Mouse (Mus musculus): ENCODE measurements around the gene Csrp3.

Csrp3 gene

GRCm38 (mm10) chr7:48847820-48848650 lies at the start of gene Csrp3:
Csrp3 (minus strand) TSS chr7:48848033.
- DNase-seq = no peak

GRCm38 (mm10) chr7:48896051-48896450 lies 48.2 kb upstream of the Csrp3 start:
- DNase-seq = no peak

DNA sequence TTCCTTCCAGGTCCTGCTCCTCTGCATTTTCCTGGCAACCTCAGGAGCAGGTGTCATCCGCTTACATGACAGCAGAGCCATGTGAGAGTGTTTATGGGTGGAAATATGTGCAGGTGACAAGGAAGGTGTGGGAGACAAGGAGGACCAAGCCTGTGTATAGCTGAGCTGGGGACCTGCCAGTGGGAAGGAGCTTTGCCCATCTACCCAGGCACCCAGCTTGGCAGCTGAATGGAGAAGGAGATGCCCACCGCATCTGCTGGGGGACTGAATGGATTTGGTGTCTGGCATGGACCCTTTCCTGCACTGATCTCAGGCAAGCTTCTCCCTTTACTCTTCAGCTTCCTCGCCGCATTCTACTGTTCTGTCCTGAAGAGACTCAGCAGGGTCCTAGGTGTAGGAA lies 47.6 kb upstream of the Csrp3 start:
- DNase-seq = no peak

GRCm38 (mm10) chr7:48894763-48895162 lies 46.9 kb upstream of the Csrp3 start:
- DNase-seq = no peak

DNA sequence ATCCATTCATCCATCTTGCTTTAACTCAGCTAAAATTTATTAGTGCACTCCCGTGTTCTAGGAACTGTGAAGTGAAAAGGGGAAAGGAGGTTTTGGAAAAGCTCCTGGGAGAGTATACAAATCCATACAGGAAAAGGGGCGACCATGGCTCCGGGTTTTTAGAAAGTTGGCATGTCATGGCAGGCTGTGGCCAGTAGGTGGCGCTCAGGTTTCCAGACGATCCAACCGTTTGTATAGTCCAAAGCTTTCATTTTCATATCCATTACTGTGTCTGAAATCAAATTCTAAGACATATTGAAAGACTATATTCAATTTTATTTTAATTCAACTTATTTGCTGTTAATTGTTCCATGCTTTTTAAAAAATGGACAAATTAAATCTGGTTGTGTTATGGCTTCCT lies 46.3 kb upstream of the Csrp3 start:
- peak; percentile 34 to 81 for DNase-seq

GRCm38 (mm10) chr7:48893093-48893492 lies 45.3 kb upstream of the Csrp3 start:
- no peak for DNase-seq

DNA sequence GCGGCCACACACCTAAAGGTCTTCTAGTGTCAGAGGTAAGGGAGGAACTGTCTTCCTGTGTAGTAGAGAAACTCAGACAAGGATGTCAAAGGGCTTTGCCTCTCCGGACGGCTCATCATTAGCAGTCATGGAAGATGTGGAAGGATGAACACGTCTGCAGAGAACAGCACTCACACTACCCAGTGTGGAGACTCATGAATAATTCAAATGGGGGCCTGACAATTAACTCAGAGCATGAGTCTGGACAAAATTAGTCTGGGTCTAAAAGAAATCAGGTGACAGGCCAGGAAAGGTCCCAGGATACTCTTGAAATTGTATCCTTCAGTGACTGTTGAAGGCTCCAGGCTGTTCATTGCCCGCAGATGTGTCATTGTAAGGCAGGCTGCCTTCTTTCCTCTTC lies 43.2 kb upstream of the Csrp3 start:
- no peak for DNase-seq

DNA sequence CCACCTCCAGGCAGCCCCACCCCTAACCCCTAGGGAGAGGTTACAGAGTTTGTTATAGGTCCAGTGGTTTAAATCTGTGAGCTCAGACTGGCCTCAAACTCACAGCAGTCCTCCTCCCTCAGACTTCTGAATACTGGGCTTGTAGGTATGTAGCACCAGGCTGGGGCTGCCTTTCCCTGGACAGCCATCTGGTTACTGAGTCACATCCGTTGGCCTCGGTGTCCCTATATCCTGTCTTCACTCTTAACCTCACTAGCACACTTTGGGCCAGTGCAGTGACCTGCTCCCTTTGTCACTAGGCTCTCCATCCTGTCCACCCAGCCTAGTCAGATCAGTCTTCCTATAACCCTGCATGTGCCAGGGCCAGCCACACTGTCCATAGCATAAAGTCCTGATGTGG lies 40.9 kb upstream of the Csrp3 start:
- DNase-seq = no peak

- DNase-seq = no peak
These were observed 40.1 kb upstream of the Csrp3 start for GRCm38 (mm10) chr7:48887973-48888372.

- DNase-seq = no peak
These were observed 36.4 kb upstream of the Csrp3 start for GRCm38 (mm10) chr7:48884266-48884611.

GRCm38 (mm10) chr7:48883525-48884265 lies 35.9 kb upstream of the Csrp3 start:
- no peak for DNase-seq

- peak in 1 of 2 experiments; percentile 11 for DNase-seq
These were observed 34.3 kb upstream of the Csrp3 start for GRCm38 (mm10) chr7:48881971-48882609.

DNA sequence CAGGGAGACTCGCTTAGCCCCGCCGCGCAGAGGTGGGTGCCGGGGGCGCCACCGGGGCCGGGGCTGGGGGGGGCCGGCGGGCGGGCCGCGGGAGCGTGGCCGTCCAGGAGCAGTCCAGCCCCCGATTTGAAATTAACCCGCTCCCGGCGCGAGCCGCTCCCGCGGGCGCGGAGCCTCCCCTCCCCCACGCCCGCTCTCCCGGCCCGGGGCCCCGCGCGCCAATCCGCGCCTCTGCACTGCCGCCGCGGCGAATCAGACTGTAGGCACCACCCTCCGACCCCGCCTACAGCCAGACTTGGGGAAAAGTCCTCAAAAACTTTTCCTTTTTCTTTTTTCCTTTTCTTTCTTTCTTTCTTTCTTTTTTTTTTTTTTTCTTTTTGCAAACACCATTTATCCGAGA lies 33.7 kb upstream of the Csrp3 start, which contains the start of gene E2f8:
E2f8 (minus strand) TSS at position 111 of the 400 bp plus-strand sequence.
- DNase-seq = peak; percentile 75 to 88

DNA sequence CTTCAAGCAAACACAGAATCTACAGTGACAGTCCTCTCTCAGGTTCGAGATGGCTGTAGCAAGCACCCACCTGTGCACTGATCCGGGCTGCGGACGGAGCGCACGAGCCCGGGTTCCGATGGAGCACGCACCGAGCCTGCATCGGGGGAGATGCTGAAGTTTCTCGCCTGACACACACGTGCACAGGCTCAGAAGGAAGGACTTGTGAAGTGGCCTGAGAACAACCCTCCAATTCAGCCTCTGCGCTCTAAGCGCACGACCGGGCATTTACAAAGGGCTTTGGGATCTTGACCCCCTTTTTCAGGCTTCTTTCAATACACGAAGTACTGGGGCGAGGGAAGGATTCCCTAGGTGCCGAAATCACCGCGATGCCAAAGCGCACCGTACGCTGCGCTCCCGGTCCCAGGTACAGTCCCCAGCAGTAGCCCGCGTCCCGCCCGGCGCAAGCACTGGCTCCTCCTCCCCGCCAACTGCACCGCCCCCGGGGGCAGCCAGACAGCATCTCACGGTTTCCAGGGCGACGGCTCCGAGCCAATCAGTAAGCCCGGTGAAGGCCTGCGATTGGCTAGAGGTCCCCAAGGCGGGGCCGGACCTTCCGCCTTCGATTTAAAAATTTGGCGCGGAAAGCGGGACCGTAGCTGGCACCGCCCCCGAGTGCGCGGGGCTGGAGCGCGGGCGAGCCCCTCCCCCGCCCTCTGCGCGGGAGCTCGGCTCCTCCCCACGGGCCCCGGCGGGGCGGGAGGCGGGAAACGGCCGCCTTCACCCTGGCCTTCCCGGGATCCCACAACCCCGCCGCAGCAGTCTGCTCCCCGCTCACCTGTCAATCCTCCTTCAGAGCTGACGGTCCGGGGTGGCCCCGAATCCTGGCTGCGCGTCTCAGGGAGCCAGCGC lies 33.0 kb upstream of the Csrp3 start:
- peak; percentile 98 to 99 for DNase-seq

DNA sequence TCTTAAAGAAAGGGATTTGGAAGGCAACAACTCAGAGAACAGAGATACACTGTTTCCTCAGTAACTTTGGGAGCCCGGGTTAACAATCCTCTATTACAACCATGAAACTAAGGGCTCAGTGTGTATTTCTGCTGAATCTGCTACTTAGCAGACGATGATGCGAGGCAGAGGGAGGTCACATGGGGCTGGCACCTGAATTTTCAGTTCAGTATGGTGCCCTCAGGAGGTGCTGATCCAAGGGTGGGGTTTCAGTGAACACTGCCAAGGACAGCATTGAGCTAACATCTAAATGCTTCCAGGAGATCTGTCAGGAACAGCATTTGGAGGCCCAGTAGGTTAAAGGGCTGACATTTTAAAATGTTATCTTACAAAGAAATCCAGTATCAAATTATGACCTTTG lies 31.7 kb upstream of the Csrp3 start:
- DNase-seq = no peak

DNA sequence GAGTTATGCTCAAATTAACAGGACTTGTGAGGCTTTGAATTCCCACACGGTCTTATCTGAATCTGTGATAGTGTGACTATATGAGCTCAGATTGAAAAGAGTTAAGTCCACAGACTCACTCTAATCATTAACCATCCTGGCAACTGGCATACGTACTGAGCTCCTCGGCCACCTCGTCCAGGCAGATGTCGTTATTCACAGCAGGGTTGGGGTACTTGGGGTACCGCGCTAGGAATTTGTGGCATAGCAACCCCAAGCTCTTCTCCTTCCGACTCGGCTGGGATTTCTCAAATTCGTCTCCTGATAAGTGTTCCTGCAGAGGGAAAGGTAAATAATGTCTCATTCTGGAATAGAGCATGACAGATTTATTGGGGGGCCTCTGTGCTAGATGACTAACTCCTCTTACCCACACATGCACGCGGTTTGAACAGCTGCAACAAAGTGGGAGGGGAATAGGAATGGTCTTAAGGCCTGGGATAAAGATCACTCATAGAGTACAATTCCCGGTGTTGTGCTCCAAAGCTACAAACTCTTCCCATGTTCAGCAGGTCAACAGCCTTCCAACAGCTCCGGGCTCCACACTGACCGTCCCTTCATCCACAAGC lies 30.1 kb upstream of the Csrp3 start:
- no peak for DNase-seq

DNA sequence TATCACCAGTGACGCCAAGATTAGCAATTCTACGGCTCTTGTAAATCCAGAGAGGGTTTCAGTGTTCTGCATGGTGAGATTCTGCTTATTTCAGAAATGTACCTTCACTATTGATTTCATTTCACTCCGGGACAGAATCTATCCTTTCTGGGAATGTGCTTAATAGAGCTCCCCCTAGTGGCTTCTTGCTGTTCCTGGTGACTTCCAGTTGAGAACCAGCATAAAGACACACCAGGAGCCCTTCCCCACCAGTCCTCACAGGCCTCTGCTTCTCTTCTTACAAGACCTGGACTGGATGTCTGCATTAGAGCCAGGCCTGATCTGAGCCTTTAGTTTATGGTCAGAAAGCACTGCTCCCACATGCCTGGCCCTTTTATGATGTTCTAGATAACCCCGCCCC lies 28.7 kb upstream of the Csrp3 start:
- DNase-seq = peak; percentile 61 to 62

- no peak for DNase-seq
These were observed 27.3 kb upstream of the Csrp3 start for GRCm38 (mm10) chr7:48875096-48875495.

GRCm38 (mm10) chr7:48871292-48871691 lies 23.5 kb upstream of the Csrp3 start:
- DNase-seq = no peak

GRCm38 (mm10) chr7:48870579-48871180 lies 22.8 kb upstream of the Csrp3 start:
- no peak for DNase-seq

- DNase-seq = no peak
These were observed 22.3 kb upstream of the Csrp3 start for GRCm38 (mm10) chr7:48870144-48870543.

DNA sequence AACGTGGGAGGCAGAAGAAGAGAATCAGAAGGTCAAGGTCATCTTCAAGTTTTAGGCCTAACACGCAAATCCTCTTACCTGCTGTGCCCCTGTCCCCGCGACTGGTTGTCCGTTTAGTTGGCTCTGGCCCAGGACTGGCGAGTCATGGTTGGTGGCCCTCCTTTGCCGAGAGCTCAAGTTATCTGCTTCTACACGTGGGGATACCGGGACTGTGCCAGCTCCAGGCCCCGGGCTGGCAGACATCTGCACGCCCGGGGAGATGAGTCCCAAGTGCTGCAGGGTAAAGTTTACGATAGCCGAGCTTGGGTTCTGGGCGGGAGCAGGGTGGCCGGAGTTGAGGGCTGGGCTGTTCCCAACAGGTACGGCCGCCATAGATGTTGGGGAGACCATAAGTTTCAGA lies 19.7 kb upstream of the Csrp3 start:
- DNase-seq = no peak
